Mouse (Mus musculus): ENCODE measurements around the gene Fzr1. TPM values are rescaled to one million over a fixed set of nuclear protein-coding genes. Genes with fewer than 3 reads are reported as not detected.

The Fzr1 gene
- polyA plus RNA-seq, 1 experiment from 2014 or later = 153 TPM

- ATAC-seq (replicated peaks) = no peak
These were observed 42.9 kb upstream of the Fzr1 start for GRCm38 (mm10) chr10:81421041-81421796.

GRCm38 (mm10) chr10:81420191-81420767 lies 42.0 kb upstream of the Fzr1 start:
- Histone ChIP-seq H3K36me3 (replicated peaks) (no peaks in the 10 kb centered on the region), H3K4me1 (peaks cover 39% of the 10 kb centered on the region), H3K9ac (no peak overlapping the region), H3K9me3 (no peaks in the 10 kb centered on the region), H3K27ac (no peak overlapping the region), H3K4me2 (no peak overlapping the region), H3K4me3 (no peak overlapping the region), H3K27me3 (replicated peaks) (no peaks in the 10 kb centered on the region; the same call in 1 of the 2 replicates)
- ATAC-seq (replicated peaks) = no peak
- 87% methylated on average over 40 of the region's 40 CpGs for WGBS

More at GRCm38 (mm10) chr10:81421041-81421796, 42.9 kb upstream of the Fzr1 start:
- Histone ChIP-seq H3K4me1 (peaks cover 48% of the 10 kb centered on the region), H3K4me2 (no peak overlapping the region), H3K27ac (no peak overlapping the region), H3K9ac (no peak overlapping the region), H3K36me3 (replicated peaks) (no peaks in the 10 kb centered on the region), H3K27me3 (replicated peaks) (no peaks in the 10 kb centered on the region; the same call in none of the 2 replicates), H3K9me3 (no peaks in the 10 kb centered on the region), H3K4me3 (no peak overlapping the region)
- WGBS = 78% methylated on average over 4 of the region's 4 CpGs

GRCm38 (mm10) chr10:81419111-81419928 lies 41.0 kb upstream of the Fzr1 start:
- Histone ChIP-seq H3K4me2 (no peak overlapping the region), H3K9me3 (no peaks in the 10 kb centered on the region), H3K27me3 (replicated peaks) (no peaks in the 10 kb centered on the region), H3K4me1 (peaks cover 32% of the 10 kb centered on the region), H3K36me3 (replicated peaks) (no peaks in the 10 kb centered on the region), H3K4me3 (no peak overlapping the region), H3K9ac (no peak overlapping the region), H3K27ac (no peak overlapping the region)
- 93% methylated on average over 10 of the region's 10 CpGs for WGBS
- no peak for ATAC-seq (replicated peaks)

- WGBS = 50% methylated on average over 11 of the region's 11 CpGs
- H3K4me2 ChIP-seq = no peak overlapping the region
These were observed 40.1 kb upstream of the Fzr1 start for GRCm38 (mm10) chr10:81418216-81419070.

GRCm38 (mm10) chr10:81417227-81418215 lies 39.2 kb upstream of the Fzr1 start:
- Histone ChIP-seq H3K4me1 (peaks cover 35% of the 10 kb centered on the region), H3K27me3 (replicated peaks) (no peaks in the 10 kb centered on the region), H3K9ac (no peak overlapping the region), H3K4me2 (peak overlapping the region; percentile 40), H3K27ac (peak overlapping the region; percentile 59), H3K36me3 (replicated peaks) (no peaks in the 10 kb centered on the region), H3K4me3 (peak overlapping the region; percentile 12; the same call in 1 of the 2 replicates), H3K9me3 (no peaks in the 10 kb centered on the region)
- WGBS = 49% methylated on average over 12 of the region's 12 CpGs
- ATAC-seq (replicated peaks) = no peak; the same call in 1 of the 2 replicates

More at GRCm38 (mm10) chr10:81418216-81419070, 40.1 kb upstream of the Fzr1 start:
- Histone ChIP-seq H3K9ac (no peak overlapping the region), H3K4me3 (no peak overlapping the region), H3K9me3 (no peaks in the 10 kb centered on the region), H3K27ac (no peak overlapping the region), H3K4me1 (peaks cover 34% of the 10 kb centered on the region), H3K27me3 (replicated peaks) (no peaks in the 10 kb centered on the region), H3K36me3 (replicated peaks) (no peaks in the 10 kb centered on the region)
- ATAC-seq (replicated peaks) = no peak

- 5% methylated on average over 25 of the region's 26 CpGs for WGBS
- Histone ChIP-seq H3K4me2 (peak overlapping the region; percentile 40), H3K27me3 (replicated peaks) (no peaks in the 10 kb centered on the region), H3K9ac (no peak overlapping the region; the same call in 1 of the 2 replicates), H3K36me3 (replicated peaks) (no peaks in the 10 kb centered on the region), H3K27ac (peak overlapping the region; percentile 59), H3K4me3 (peak overlapping the region; percentile 12; the same call in 1 of the 2 replicates), H3K9me3 (no peaks in the 10 kb centered on the region), H3K4me1 (peaks cover 44% of the 10 kb centered on the region)
- ATAC-seq (replicated peaks) = peak; percentile 51
These were observed 38.4 kb upstream of the Fzr1 start for GRCm38 (mm10) chr10:81416581-81417226.

- ATAC-seq (replicated peaks) = no peak
- WGBS = 69% methylated on average over 17 of the region's 17 CpGs
- no peaks in the 10 kb centered on the region for H3K36me3 ChIP-seq (replicated peaks)
These were observed 37.4 kb upstream of the Fzr1 start for GRCm38 (mm10) chr10:81415549-81416310.

GRCm38 (mm10) chr10:81415146-81415545 lies 36.8 kb upstream of the Fzr1 start:
- no peak for ATAC-seq (replicated peaks)
- Histone ChIP-seq H3K9me3 (no peaks in the 10 kb centered on the region), H3K36me3 (replicated peaks) (no peaks in the 10 kb centered on the region), H3K4me1 (peaks cover 47% of the 10 kb centered on the region), H3K4me3 (no peak overlapping the region), H3K27me3 (replicated peaks) (no peaks in the 10 kb centered on the region), H3K4me2 (no peak overlapping the region), H3K27ac (no peak overlapping the region), H3K9ac (no peak overlapping the region)
- WGBS = 81% methylated on average over 5 of the region's 5 CpGs

More at GRCm38 (mm10) chr10:81415549-81416310, 37.4 kb upstream of the Fzr1 start:
- Histone ChIP-seq H3K27me3 (replicated peaks) (no peaks in the 10 kb centered on the region), H3K9me3 (no peaks in the 10 kb centered on the region), H3K4me1 (peaks cover 47% of the 10 kb centered on the region), H3K27ac (no peak overlapping the region), H3K4me2 (no peak overlapping the region), H3K4me3 (no peak overlapping the region), H3K9ac (no peak overlapping the region)

GRCm38 (mm10) chr10:81414682-81415081 lies 36.4 kb upstream of the Fzr1 start:
- H3K4me1 ChIP-seq = peaks cover 47% of the 10 kb centered on the region
- H3K4me2 ChIP-seq = no peak overlapping the region
- no peaks in the 10 kb centered on the region for H3K27me3 ChIP-seq (replicated peaks)
- H3K27ac ChIP-seq = no peak overlapping the region
- ATAC-seq (replicated peaks) = no peak
- H3K4me3 ChIP-seq = no peak overlapping the region
- H3K9me3 ChIP-seq = no peaks in the 10 kb centered on the region
- no peaks in the 10 kb centered on the region for H3K36me3 ChIP-seq (replicated peaks)
- no peak overlapping the region for H3K9ac ChIP-seq
